Mouse (Mus musculus) bone marrow, adult 2 months (tissue): ENCODE data around the gene Psenen.

ENCODE experiments used
- CTCF ChIP-seq: fragments of 200-500 bp; IDR thresholded peaks from 2 replicates; pipeline ENCODE4 v1.5.1; 2011; ENCODE audit warnings: low read length, control low read depth; ENCODE audit not compliant: control insufficient read depth, insufficient read depth
- POLR2A ChIP-seq: fragments of 200-500 bp; IDR thresholded peaks from 2 replicates; pipeline ENCODE4 v1.6.1; 2011; ENCODE audit warnings: low read depth, mild to moderate bottlenecking, control low read depth, low read length, borderline replicate concordance; ENCODE audit not compliant: control insufficient read depth

DNA sequence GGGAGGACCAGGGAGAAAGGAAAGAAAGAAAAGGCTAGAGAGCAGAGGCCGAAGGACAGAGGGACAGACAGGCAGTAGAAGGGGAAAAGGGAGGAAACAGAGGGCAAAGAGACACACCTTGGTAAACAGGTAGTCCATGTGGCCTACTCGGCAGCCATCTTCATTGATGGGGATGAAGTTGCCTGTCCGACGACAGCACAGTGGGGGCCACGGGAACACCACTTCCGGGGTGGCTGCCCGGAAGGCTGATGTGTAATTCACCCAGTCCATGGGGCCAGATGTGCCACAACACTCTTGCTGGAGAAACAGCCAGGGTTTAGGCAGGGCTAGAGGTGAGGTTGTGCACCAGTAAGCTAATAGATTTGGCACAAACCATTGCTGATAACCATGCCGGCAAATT, 41.5 kb upstream of the Psenen start:
- TF ChIP-seq CTCF (no peak), POLR2A (no peak)
